Mouse (Mus musculus): ENCODE measurements around the gene Stim2. TPM values are rescaled to one million over a fixed set of nuclear protein-coding genes. Genes with fewer than 3 reads are reported as not detected.
A peak's percentile ranks its signal among the peaks of the same experiment; 100 is the strongest.

Stim2 gene
- 20.3 and 22.7 TPM in 2 replicates for polyA plus RNA-seq (2015; fragmentation: Nextera tagmentation; extraction: Ambion mirVana)

- DNase-seq (ENCODE audit: low spot score) (peak; percentile 96), ATAC-seq (peak; percentile 96)
- TF ChIP-seq EP300 (IDR thresholded peaks at IDR 0.05) (no peak), CTCF (IDR thresholded peaks at IDR 0.05) (no peak)
- no peaks in the 10 kb centered on the region for H3K36me3 ChIP-seq (ENCODE audit: insufficient read depth, low read length)
- peak within 1 kb of the TSS; percentile 94 for H3K9ac ChIP-seq (replicated peaks; ENCODE audit: low read depth)
- under 1% methylated on average over 49 of the region's 71 CpGs for WGBS
- H3K4me1 ChIP-seq (ENCODE audit: insufficient read depth, low read depth, low read length) = peaks cover 3% of the 10 kb centered on the region; the same call in 1 of the 2 replicates
- peak within 1 kb of the TSS; percentile 90 for H3K27ac ChIP-seq (ENCODE audit: low read length)
- H3K4me2 ChIP-seq (replicated peaks; ENCODE audit: low read depth, low read length) = peak within 1 kb of the TSS; percentile 54
- no peaks in the 10 kb centered on the region for H3K9me3 ChIP-seq (ENCODE audit: low read length)
- peak within 1 kb of the TSS; percentile 97 for H3K4me3 ChIP-seq (ENCODE audit: low read depth, low read length)
- H3K27me3 ChIP-seq (replicated peaks; ENCODE audit: insufficient read depth, low read length) = no peaks in the 10 kb centered on the region
Measured at GRCm38 (mm10) chr5:53998146-53998742, at the start of gene Stim2. Gene Stim2 (plus strand): TSS chr5:53998499.

- WGBS = 50% methylated on average over 8 of the region's 8 CpGs
- H3K27me3 ChIP-seq (replicated peaks; ENCODE audit: insufficient read depth, low read length) = no peaks in the 10 kb centered on the region
- no peak overlapping the region for H3K4me3 ChIP-seq (ENCODE audit: low read depth, low read length)
- ATAC-seq = peak; percentile 87
- H3K27ac ChIP-seq (ENCODE audit: low read length) = peak overlapping the region; percentile 88
- TF ChIP-seq EP300 (IDR thresholded peaks at IDR 0.05) (peak; percentile 99), CTCF (IDR thresholded peaks at IDR 0.05) (no peak)
- no peak overlapping the region for H3K9ac ChIP-seq (replicated peaks; ENCODE audit: low read depth)
- H3K4me1 ChIP-seq (ENCODE audit: insufficient read depth, low read depth, low read length) = peaks cover 19% of the 10 kb centered on the region; the same call in 1 of the 2 replicates
- no peaks in the 10 kb centered on the region for H3K36me3 ChIP-seq (ENCODE audit: insufficient read depth, low read length)
- H3K9me3 ChIP-seq (ENCODE audit: low read length) = no peaks in the 10 kb centered on the region
- H3K4me2 ChIP-seq (replicated peaks; ENCODE audit: low read depth, low read length) = no peak overlapping the region
- DNase-seq (ENCODE audit: low spot score) = peak; percentile 82
Measured at GRCm38 (mm10) chr5:53948606-53949266, 49.6 kb upstream of the Stim2 start.

- ATAC-seq (peak; percentile 67), DNase-seq (ENCODE audit: low spot score) (peak; percentile 45)
- no peaks in the 10 kb centered on the region for H3K27me3 ChIP-seq (replicated peaks; ENCODE audit: insufficient read depth, low read length)
- TF ChIP-seq EP300 (IDR thresholded peaks at IDR 0.05) (peak; percentile 77; the same call in 1 of the 2 replicates), CTCF (IDR thresholded peaks at IDR 0.05) (no peak)
- peaks cover 19% of the 10 kb centered on the region; the same call in 1 of the 2 replicates for H3K4me1 ChIP-seq (ENCODE audit: insufficient read depth, low read depth, low read length)
- WGBS = 35% methylated on average over 7 of the region's 7 CpGs
- no peaks in the 10 kb centered on the region for H3K36me3 ChIP-seq (ENCODE audit: insufficient read depth, low read length)
- no peaks in the 10 kb centered on the region for H3K9me3 ChIP-seq (ENCODE audit: low read length)
- no peak overlapping the region for H3K9ac ChIP-seq (replicated peaks; ENCODE audit: low read depth)
- H3K4me2 ChIP-seq (replicated peaks; ENCODE audit: low read depth, low read length) = no peak overlapping the region
- no peak overlapping the region for H3K4me3 ChIP-seq (ENCODE audit: low read depth, low read length)
- peak overlapping the region; percentile 80 for H3K27ac ChIP-seq (ENCODE audit: low read length)
Measured at GRCm38 (mm10) chr5:53950189-53950588, 48.1 kb upstream of the Stim2 start.

GRCm38 (mm10) chr5:53953216-53953615 lies 45.1 kb upstream of the Stim2 start:
- no peaks in the 10 kb centered on the region for H3K36me3 ChIP-seq (ENCODE audit: insufficient read depth, low read length)
- peaks cover 7% of the 10 kb centered on the region; the same call in 1 of the 2 replicates for H3K4me1 ChIP-seq (ENCODE audit: insufficient read depth, low read depth, low read length)
- H3K27ac ChIP-seq (ENCODE audit: low read length) = no peak overlapping the region
- no peak for TF ChIP-seq EP300 (IDR thresholded peaks at IDR 0.05)
- DNase-seq (ENCODE audit: low spot score) (no peak), ATAC-seq (no peak)
- H3K9ac ChIP-seq (replicated peaks; ENCODE audit: low read depth) = no peak overlapping the region
- no peak overlapping the region for H3K4me2 ChIP-seq (replicated peaks; ENCODE audit: low read depth, low read length)
- H3K9me3 ChIP-seq (ENCODE audit: low read length) = no peaks in the 10 kb centered on the region
- H3K4me3 ChIP-seq (ENCODE audit: low read depth, low read length) = no peak overlapping the region
- H3K27me3 ChIP-seq (replicated peaks; ENCODE audit: insufficient read depth, low read length) = no peaks in the 10 kb centered on the region

- ATAC-seq (no peak), DNase-seq (ENCODE audit: low spot score) (no peak)
- Histone ChIP-seq H3K9ac (replicated peaks; ENCODE audit: low read depth) (no peak overlapping the region), H3K4me3 (ENCODE audit: low read depth, low read length) (no peak overlapping the region), H3K9me3 (ENCODE audit: low read length) (no peaks in the 10 kb centered on the region), H3K36me3 (ENCODE audit: insufficient read depth, low read length) (no peaks in the 10 kb centered on the region), H3K27me3 (replicated peaks; ENCODE audit: insufficient read depth, low read length) (no peaks in the 10 kb centered on the region), H3K4me2 (replicated peaks; ENCODE audit: low read depth, low read length) (no peak overlapping the region), H3K4me1 (ENCODE audit: insufficient read depth, low read depth, low read length) (peaks cover 2% of the 10 kb centered on the region; the same call in 1 of the 2 replicates), H3K27ac (ENCODE audit: low read length) (no peak overlapping the region)
- 86% methylated on average over 2 of the region's 2 CpGs for WGBS
- TF ChIP-seq CTCF (IDR thresholded peaks at IDR 0.05) (no peak), EP300 (IDR thresholded peaks at IDR 0.05) (no peak)
Measured at GRCm38 (mm10) chr5:53953797-53954196, 44.5 kb upstream of the Stim2 start.

- Histone ChIP-seq H3K4me1 (ENCODE audit: insufficient read depth, low read depth, low read length) (no peaks in the 10 kb centered on the region), H3K4me2 (replicated peaks; ENCODE audit: low read depth, low read length) (no peak overlapping the region), H3K9ac (replicated peaks; ENCODE audit: low read depth) (no peak overlapping the region), H3K27ac (ENCODE audit: low read length) (no peak overlapping the region), H3K9me3 (ENCODE audit: low read length) (no peaks in the 10 kb centered on the region), H3K36me3 (ENCODE audit: insufficient read depth, low read length) (no peaks in the 10 kb centered on the region), H3K4me3 (ENCODE audit: low read depth, low read length) (no peak overlapping the region), H3K27me3 (replicated peaks; ENCODE audit: insufficient read depth, low read length) (no peaks in the 10 kb centered on the region)
- ATAC-seq (no peak), DNase-seq (ENCODE audit: low spot score) (no peak)
- WGBS = 82% methylated on average over 2 of the region's 2 CpGs
- TF ChIP-seq CTCF (IDR thresholded peaks at IDR 0.05) = no peak
- TF ChIP-seq EP300 (IDR thresholded peaks at IDR 0.05) = no peak
Measured at GRCm38 (mm10) chr5:53955966-53956365, 42.3 kb upstream of the Stim2 start.

Measured in lung, postnatal 0 days (tissue).